Comparison of ENCODE assay signal across 10 mouse cellular contexts in genomic region chr3:86775444-86775828, GRCm38 (mm10).
A peak's percentile ranks its signal among the peaks of the same experiment; 100 is the strongest.
DNase-seq lines count a peak whose midpoint lies in the region; ATAC-seq and TF ChIP-seq lines count a peak whose summit lies in the region.
"Had no signal": no experiment of that assay in that cellular context is flagged by ENCODE, and none has a peak within 500 bp of the region (broad histone marks: within the 10 kb centered on the region; RNA-seq: fewer than 3 reads in every experiment).

No protein-coding gene starts in this region.

- no peak overlapping the region for H3K4me2 ChIP-seq in embryonic facial prominence, embryonic 15.5 days (replicated peaks)
- H3K4me2 ChIP-seq in hindbrain, embryonic 16.5 days (ENCODE audit: low read length), result peak overlapping the region; percentile 12; the same call in 1 of the 2 replicates
- no peak overlapping the region for H3K4me2 ChIP-seq in midbrain, embryonic 15.5 days

- no peak for DNase-seq in left cerebral cortex, adult 2 months (ENCODE audit: extremely low spot score in 1 of 2, low spot score in 2 of 2)
- no peak for DNase-seq in left cerebral cortex, postnatal 36 days (ENCODE audit: low spot score in 2 of 2)
- no peak for DNase-seq in left cerebral cortex, adult 8-10 months (ENCODE audit: low spot score in 2 of 2)
- no peak for DNase-seq in right cerebral cortex, postnatal 36 days (ENCODE audit: low spot score in 2 of 2)
- DNase-seq: lung, postnatal 36 days; thymus, postnatal 36 days had no signal

- H3K9me3 ChIP-seq in embryonic facial prominence, embryonic 15.5 days (replicated peaks), result no peaks in the 10 kb centered on the region
- no peaks in the 10 kb centered on the region for H3K9me3 ChIP-seq in hindbrain, embryonic 16.5 days (ENCODE audit: control insufficient read depth, low read length)
- H3K9me3 ChIP-seq in midbrain, embryonic 15.5 days, result no peaks in the 10 kb centered on the region

- no peak for ATAC-seq in embryonic facial prominence, embryonic 15.5 days (ENCODE audit: insufficient number of reproducible peaks, low FRiP score, low TSS enrichment, low read depth)
- peak; percentile 48; the same call in 1 of the 2 replicates for ATAC-seq in hindbrain, embryonic 16.5 days
- ATAC-seq in midbrain, embryonic 15.5 days (replicated peaks), result 0 out of 2 replicates have a peak, but pooled peaks have one; percentile 34
- ATAC-seq in megakaryocyte-erythroid progenitor cell, adult 5-6 weeks (replicated peaks; ENCODE audit: low FRiP score, low TSS enrichment, poor library complexity, severe bottlenecking), result no peak

- 46% methylated on average over 6 of the region's 6 CpGs for WGBS in embryonic facial prominence, embryonic 15.5 days
- 54% methylated on average over 6 of the region's 6 CpGs for WGBS in hindbrain, embryonic 16.5 days
- 64% methylated on average over 6 of the region's 6 CpGs for WGBS in midbrain, embryonic 15.5 days

- no peak; the same call in 1 of the 2 replicates for TF ChIP-seq CTCF in left cerebral cortex, adult 2 months (IDR thresholded peaks at IDR 0.05)

- H3K9ac ChIP-seq in embryonic facial prominence, embryonic 15.5 days, result no peak overlapping the region
- H3K9ac ChIP-seq in hindbrain, embryonic 16.5 days (ENCODE audit: low read depth, low read length), result no peak overlapping the region
- no peak overlapping the region for H3K9ac ChIP-seq in midbrain, embryonic 15.5 days

- intact Hi-C loops in left cerebral cortex, adult 2 months (cut with DNase I), result no loop called here
- intact Hi-C loops in left cerebral cortex, postnatal 36 days (cut with DNase I), result no loop called here

- no peak overlapping the region for H3K4me3 ChIP-seq in left cerebral cortex, adult 2 months
- H3K4me3 ChIP-seq in embryonic facial prominence, embryonic 15.5 days (replicated peaks), result no peak overlapping the region
- no peak overlapping the region for H3K4me3 ChIP-seq in hindbrain, embryonic 16.5 days (ENCODE audit: low read length)
- H3K4me3 ChIP-seq in midbrain, embryonic 15.5 days, result no peak overlapping the region

- peak overlapping the region; percentile 47; the same call in 1 of the 2 replicates for H3K27ac ChIP-seq in left cerebral cortex, adult 2 months
- H3K27ac ChIP-seq in embryonic facial prominence, embryonic 15.5 days (replicated peaks), result peak overlapping the region; percentile 35; the same call in 1 of the 2 replicates
- peak overlapping the region; percentile 46 for H3K27ac ChIP-seq in hindbrain, embryonic 16.5 days (ENCODE audit: low read depth, low read length)
- H3K27ac ChIP-seq in midbrain, embryonic 15.5 days, result no peak overlapping the region

- H3K36me3 ChIP-seq in embryonic facial prominence, embryonic 15.5 days, result no peaks in the 10 kb centered on the region
- no peaks in the 10 kb centered on the region for H3K36me3 ChIP-seq in hindbrain, embryonic 16.5 days (ENCODE audit: control insufficient read depth, insufficient read depth, low read length)
- no peaks in the 10 kb centered on the region for H3K36me3 ChIP-seq in midbrain, embryonic 15.5 days (replicated peaks)

- H3K4me1 ChIP-seq in embryonic facial prominence, embryonic 15.5 days, result peaks cover 15% of the 10 kb centered on the region; the same call in 1 of the 2 replicates
- H3K4me1 ChIP-seq in hindbrain, embryonic 16.5 days (ENCODE audit: control insufficient read depth, insufficient read depth, low read depth, low read length), result peaks cover 12% of the 10 kb centered on the region
- peaks cover 16% of the 10 kb centered on the region for H3K4me1 ChIP-seq in midbrain, embryonic 15.5 days

- H3K27me3 ChIP-seq in embryonic facial prominence, embryonic 15.5 days, result no peaks in the 10 kb centered on the region
- no peaks in the 10 kb centered on the region for H3K27me3 ChIP-seq in hindbrain, embryonic 16.5 days (replicated peaks; ENCODE audit: control insufficient read depth, insufficient read depth, low read length)
- H3K27me3 ChIP-seq in midbrain, embryonic 15.5 days (replicated peaks), result no peaks in the 10 kb centered on the region

Comparison
In these comparisons a context has a peak if more than half of its experiments do, and no peak if none do; other contexts are left out.
1. ATAC-seq: peak in hindbrain, embryonic 16.5 days (single experiment) and midbrain, embryonic 15.5 days (single experiment); none in embryonic facial prominence, embryonic 15.5 days (single experiment) and megakaryocyte-erythroid progenitor cell, adult 5-6 weeks (single experiment).